Mouse (Mus musculus) heart, embryonic 13.5 days (tissue): ENCODE measurements at regions not wholly inside any gene's neighbourhood (a gene's known extent, or its start where the extent isn't known, plus 50 kb on each side); places are given as distances from the start of the nearest gene placed in this dataset.

Experiments used
- ATAC-seq: fragments of 200-750 bp; cut with Nextera tagmentation; 2 replicates; pipeline ENCODE4 v1.8.0; 2017; ENCODE audit warnings: moderate TSS enrichment; ENCODE audit not compliant: insufficient number of reproducible peaks, low FRiP score, low TSS enrichment; ENCODE audit errors: extremely low read depth
- H3K27ac ChIP-seq: fragments of 300-500 bp; sonication (generic); replicated peaks from 2 replicates; pipeline ENCODE4 v1.5.1; 2015; ENCODE audit warnings: moderate library complexity, mild to moderate bottlenecking, inconsistent platforms
- H3K27me3 ChIP-seq: fragments of 300-500 bp; sonication (generic); replicated peaks from 2 replicates; pipeline ENCODE4 v1.6.1; 2015; ENCODE audit warnings: mild to moderate bottlenecking, inconsistent platforms
- H3K36me3 ChIP-seq: fragments of 300-500 bp; sonication (generic); 2 replicates; pipeline ENCODE4 v1.6.1; 2015; ENCODE audit warnings: mild to moderate bottlenecking, inconsistent platforms
- H3K4me1 ChIP-seq: fragments of 300-500 bp; sonication (generic); 2 replicates; pipeline ENCODE4 v1.6.1; 2015; ENCODE audit warnings: inconsistent platforms
- H3K4me2 ChIP-seq: fragments of 300-500 bp; sonication (generic); 2 replicates; pipeline ENCODE4 v1.6.1; 2015; ENCODE audit warnings: inconsistent platforms, mild to moderate bottlenecking, moderate library complexity
- H3K4me3 ChIP-seq: fragments of 300-500 bp; sonication (generic); 2 replicates; pipeline ENCODE4 v1.5.1; 2015; ENCODE audit warnings: moderate library complexity, mild to moderate bottlenecking, inconsistent platforms
- H3K9ac ChIP-seq: fragments of 300-500 bp; sonication (generic); 2 replicates; pipeline ENCODE4 v1.6.1; 2015; ENCODE audit warnings: inconsistent platforms, mild to moderate bottlenecking, moderate library complexity
- H3K9me3 ChIP-seq: fragments of 300-500 bp; sonication (generic); 2 replicates; pipeline ENCODE4 v1.6.1; 2016; ENCODE audit warnings: inconsistent platforms
- WGBS: fragments of 180-500 bp; shearing (Covaris S2); methylation state at CpG from one replicate; pipeline ENCODE4 v1.1.7; 2015; ENCODE audit warnings: mixed read lengths; 5-methylcytosine and 5-hydroxymethylcytosine counted together

DNA sequence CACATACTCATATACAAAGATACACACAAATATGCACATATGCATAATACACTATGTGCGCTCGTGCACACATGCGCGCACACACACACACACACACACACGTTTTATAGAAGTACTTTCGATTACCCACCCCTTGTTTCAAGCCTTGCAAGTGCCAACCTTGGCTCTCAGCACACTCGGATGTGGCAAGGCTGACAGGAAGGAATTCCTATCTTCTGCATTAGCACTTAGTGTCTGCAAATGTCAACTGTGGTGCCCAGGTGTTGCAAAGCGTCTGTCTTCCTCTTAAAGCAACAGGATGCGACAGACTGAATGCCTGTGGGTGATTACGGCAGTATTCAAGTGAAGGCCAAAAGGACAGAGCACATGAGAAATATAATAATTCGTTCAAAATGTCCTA, 233.3 kb downstream of the Sox4 start:
- Histone ChIP-seq H3K4me2 (peak overlapping the region; percentile 58), H3K9me3 (no peaks in the 10 kb centered on the region), H3K9ac (peak overlapping the region; percentile 6; the same call in 1 of the 2 replicates), H3K36me3 (no peaks in the 10 kb centered on the region), H3K4me1 (peaks cover 52% of the 10 kb centered on the region), H3K27me3 (no peaks in the 10 kb centered on the region), H3K4me3 (no peak overlapping the region), H3K27ac (peak overlapping the region; percentile 63)
- no peak for ATAC-seq
- WGBS, result 61% methylated on average over 11 of the region's 11 CpGs

DNA sequence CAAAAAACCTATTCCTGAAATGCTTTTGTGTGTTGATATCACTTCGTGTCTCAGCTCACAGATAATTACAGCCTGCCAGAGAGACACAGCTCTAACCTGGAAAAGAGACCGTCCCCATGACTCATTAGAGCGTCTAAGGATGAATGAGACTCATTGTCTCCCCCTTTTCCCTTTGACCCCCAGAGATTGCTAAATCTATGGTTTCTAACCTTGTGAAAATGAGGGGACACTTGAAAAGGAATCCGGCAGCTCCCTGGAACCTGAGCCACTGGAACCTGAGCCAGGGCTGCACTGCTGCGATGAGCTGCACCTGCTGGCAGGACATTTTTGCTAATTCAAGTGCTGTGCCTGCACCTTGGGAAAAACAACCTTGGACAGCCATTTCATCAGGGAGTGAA, 234.6 kb downstream of the Sox4 start:
- H3K27ac ChIP-seq, result peak overlapping the region; percentile 82
- WGBS, result 43% methylated on average over 5 of the region's 5 CpGs
- H3K4me1 ChIP-seq, result peaks cover 52% of the 10 kb centered on the region
- no peak for ATAC-seq
- H3K36me3 ChIP-seq, result no peaks in the 10 kb centered on the region
- no peaks in the 10 kb centered on the region for H3K27me3 ChIP-seq
- no peaks in the 10 kb centered on the region for H3K9me3 ChIP-seq
- H3K9ac ChIP-seq, result no peak overlapping the region
- H3K4me3 ChIP-seq, result no peak overlapping the region
- H3K4me2 ChIP-seq, result peak overlapping the region; percentile 40; the same call in 1 of the 2 replicates

- peak; percentile 79 for ATAC-seq
- WGBS, result 10% methylated on average over 11 of the region's 11 CpGs
- H3K4me2 ChIP-seq, result peak overlapping the region; percentile 40
- H3K4me3 ChIP-seq, result no peak overlapping the region
- H3K9ac ChIP-seq, result peak overlapping the region; percentile 12; the same call in 1 of the 2 replicates
- H3K27me3 ChIP-seq, result no peaks in the 10 kb centered on the region
- no peaks in the 10 kb centered on the region for H3K36me3 ChIP-seq
- peaks cover 52% of the 10 kb centered on the region for H3K4me1 ChIP-seq
- no peaks in the 10 kb centered on the region for H3K9me3 ChIP-seq
- H3K27ac ChIP-seq, result peak overlapping the region; percentile 82
These were observed 235.2 kb downstream of the Sox4 start for GRCm38 (mm10) chr13:28718169-28718867.

DNA sequence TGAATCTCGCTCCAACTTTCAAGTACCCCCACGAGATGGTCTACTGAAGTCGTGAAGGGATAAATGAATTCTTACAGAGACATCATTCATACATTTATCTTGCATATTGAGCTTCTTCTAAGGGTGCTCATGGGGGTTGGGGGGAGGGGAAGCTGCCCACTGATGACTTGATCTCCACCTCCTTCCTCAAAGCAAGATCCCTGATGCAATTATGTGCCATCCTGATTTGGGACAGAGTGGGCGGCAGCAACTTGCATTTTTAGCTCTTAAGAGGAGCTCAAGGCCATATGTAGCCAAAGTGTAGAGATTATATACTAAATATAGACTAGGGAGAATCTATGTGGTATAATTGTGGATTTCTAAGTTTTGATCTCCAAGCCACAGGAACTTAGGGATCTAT, 236.1 kb downstream of the Sox4 start:
- no peaks in the 10 kb centered on the region for H3K9me3 ChIP-seq
- H3K4me1 ChIP-seq, result peaks cover 52% of the 10 kb centered on the region
- H3K27me3 ChIP-seq, result no peaks in the 10 kb centered on the region
- 79% methylated on average over 4 of the region's 4 CpGs for WGBS
- ATAC-seq, result no peak
- no peaks in the 10 kb centered on the region for H3K36me3 ChIP-seq
- H3K27ac ChIP-seq, result peak overlapping the region; percentile 82
- H3K4me3 ChIP-seq, result no peak overlapping the region
- no peak overlapping the region for H3K4me2 ChIP-seq
- no peak overlapping the region for H3K9ac ChIP-seq

DNA sequence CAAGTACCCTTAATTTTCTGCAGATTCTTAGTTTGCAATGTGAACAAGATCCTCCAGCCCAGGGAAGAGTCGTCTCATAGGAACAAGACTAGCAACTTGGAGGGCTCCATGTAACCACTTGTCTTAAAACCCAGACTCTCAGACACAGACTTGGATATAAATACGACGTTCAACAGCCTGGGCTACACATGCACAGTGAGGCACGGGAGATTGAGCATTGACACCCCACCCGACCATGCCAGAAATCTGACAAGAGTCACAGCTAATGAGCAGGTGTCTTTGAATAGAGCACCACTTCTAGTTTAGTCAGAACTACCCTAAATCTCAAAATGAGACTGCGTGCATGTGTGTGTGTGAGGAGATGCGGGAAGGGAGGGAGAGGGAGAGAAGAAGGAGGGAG, 243.5 kb downstream of the Sox4 start:
- H3K4me1 ChIP-seq, result no peaks in the 10 kb centered on the region; the same call in 1 of the 2 replicates
- H3K4me3 ChIP-seq, result no peak overlapping the region
- no peaks in the 10 kb centered on the region for H3K36me3 ChIP-seq
- H3K9me3 ChIP-seq, result no peaks in the 10 kb centered on the region
- no peak overlapping the region for H3K9ac ChIP-seq
- H3K27ac ChIP-seq, result no peak overlapping the region
- no peak overlapping the region for H3K4me2 ChIP-seq
- 76% methylated on average over 7 of the region's 7 CpGs for WGBS
- no peak for ATAC-seq
- H3K27me3 ChIP-seq, result no peaks in the 10 kb centered on the region

- ATAC-seq, result no peak
- 14% methylated on average over 1 of the region's 1 CpGs for WGBS
These were observed 252.2 kb downstream of the Sox4 start for GRCm38 (mm10) chr13:28701309-28701708.

DNA sequence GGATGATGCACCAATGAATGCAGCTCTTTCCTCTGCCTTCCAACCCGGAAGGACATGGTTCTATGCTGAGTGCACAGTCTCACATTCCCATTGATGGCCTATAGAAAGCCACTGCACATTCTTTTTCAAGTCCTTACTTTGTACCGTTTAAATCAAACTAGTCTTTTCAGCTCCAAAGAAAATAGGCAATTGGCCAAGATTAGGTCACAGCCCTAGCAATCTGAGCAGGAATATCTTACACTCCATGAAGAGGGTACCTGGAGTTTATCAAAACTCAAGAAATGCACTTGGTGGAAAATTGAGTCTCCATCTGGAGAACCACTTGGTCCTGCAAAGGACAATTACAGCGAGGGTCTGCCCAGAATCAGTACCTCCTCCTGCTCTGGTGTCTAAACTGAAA, 253.4 kb downstream of the Sox4 start:
- Histone ChIP-seq H3K9ac (no peak overlapping the region), H3K27me3 (no peaks in the 10 kb centered on the region), H3K9me3 (no peaks in the 10 kb centered on the region), H3K4me1 (peaks cover 40% of the 10 kb centered on the region), H3K36me3 (no peaks in the 10 kb centered on the region), H3K4me2 (no peak overlapping the region), H3K4me3 (no peak overlapping the region), H3K27ac (no peak overlapping the region)
- WGBS, result 54% methylated on average over 3 of the region's 3 CpGs
- no peak for ATAC-seq

More at GRCm38 (mm10) chr13:28701309-28701708, 252.2 kb downstream of the Sox4 start:
- H3K27me3 ChIP-seq, result no peaks in the 10 kb centered on the region
- no peak overlapping the region for H3K4me3 ChIP-seq
- no peaks in the 10 kb centered on the region for H3K36me3 ChIP-seq
- no peak overlapping the region for H3K27ac ChIP-seq
- H3K4me2 ChIP-seq, result no peak overlapping the region
- H3K4me1 ChIP-seq, result peaks cover 40% of the 10 kb centered on the region
- H3K9ac ChIP-seq, result no peak overlapping the region
- H3K9me3 ChIP-seq, result no peaks in the 10 kb centered on the region

DNA sequence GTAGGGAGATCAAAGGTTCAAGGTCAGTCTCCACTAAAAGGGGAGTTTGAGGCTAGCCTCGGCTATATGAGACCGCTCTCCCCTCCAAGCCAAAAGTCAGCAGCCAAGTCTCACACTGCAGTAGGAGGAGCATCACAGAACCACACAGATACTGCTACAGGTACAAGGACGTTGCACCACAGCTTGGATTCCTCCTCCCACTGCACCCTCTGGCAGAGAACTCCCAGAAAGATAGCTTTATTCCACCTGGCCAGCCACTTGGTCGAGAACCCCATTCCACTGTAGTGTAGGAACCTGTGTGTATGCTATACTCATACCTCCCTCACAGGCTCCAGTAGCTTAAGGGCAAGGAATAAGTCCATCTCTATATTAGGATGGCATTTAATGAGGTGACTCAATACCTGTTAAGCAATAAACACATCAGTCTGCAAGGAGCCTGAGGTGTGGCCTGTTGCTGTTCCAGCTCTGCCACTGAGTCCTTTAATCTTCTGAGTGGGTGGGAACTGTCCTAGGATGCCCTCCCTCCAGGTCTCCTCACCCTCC, 254.0 kb downstream of the Sox4 start:
- Histone ChIP-seq H3K27me3 (no peaks in the 10 kb centered on the region), H3K36me3 (no peaks in the 10 kb centered on the region), H3K9ac (no peak overlapping the region), H3K4me3 (no peak overlapping the region), H3K27ac (no peak overlapping the region), H3K4me2 (no peak overlapping the region), H3K9me3 (no peaks in the 10 kb centered on the region), H3K4me1 (peaks cover 40% of the 10 kb centered on the region)
- WGBS, result 70% methylated on average over 4 of the region's 4 CpGs
- no peak for ATAC-seq

DNA sequence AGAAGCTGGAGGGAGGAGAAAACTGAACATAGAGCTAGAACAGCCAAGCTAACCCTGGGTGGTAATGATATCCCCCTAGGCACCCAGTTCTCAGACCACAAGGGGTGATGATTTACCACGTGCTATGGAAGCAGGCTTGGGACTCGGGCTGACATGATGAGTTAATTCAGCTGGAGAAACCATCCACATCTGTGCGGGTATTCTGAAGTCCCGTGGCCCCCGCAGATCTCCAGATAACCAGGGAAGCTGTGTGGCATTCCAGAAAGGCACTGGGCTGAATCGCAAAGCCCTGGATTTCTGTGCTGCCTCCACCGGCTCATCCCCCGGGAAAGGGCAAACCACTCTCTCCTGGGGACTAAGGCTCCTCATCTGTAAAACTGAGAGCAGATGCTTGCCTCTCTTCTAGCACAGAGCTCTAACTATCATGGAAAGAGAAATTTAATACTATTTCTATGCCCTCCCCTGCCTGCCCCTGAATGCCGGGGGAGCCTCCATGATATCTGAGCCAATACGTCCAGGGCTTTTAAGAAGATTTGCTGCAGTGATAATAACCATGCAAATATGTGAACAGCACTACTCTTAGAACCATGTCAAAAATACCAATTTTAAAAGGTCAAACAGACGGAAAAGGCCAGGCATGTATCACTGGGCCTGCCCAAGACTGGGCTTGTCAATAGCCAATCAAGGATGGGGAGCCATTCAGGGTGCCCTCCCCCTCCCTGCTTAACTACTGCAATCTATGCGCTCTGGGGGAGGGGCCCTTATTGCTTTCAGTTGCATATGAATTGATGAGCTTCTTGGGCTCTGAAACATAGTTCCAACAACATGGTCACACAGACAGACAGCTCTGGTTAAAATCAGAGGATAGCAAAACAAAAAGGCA, 255.5 kb downstream of the Sox4 start:
- 43% methylated on average over 12 of the region's 12 CpGs for WGBS
- no peaks in the 10 kb centered on the region for H3K9me3 ChIP-seq
- H3K27me3 ChIP-seq, result no peaks in the 10 kb centered on the region
- no peaks in the 10 kb centered on the region for H3K36me3 ChIP-seq
- H3K27ac ChIP-seq, result no peak overlapping the region
- peaks cover 42% of the 10 kb centered on the region for H3K4me1 ChIP-seq
- H3K9ac ChIP-seq, result no peak overlapping the region
- ATAC-seq, result no peak
- H3K4me2 ChIP-seq, result no peak overlapping the region
- no peak overlapping the region for H3K4me3 ChIP-seq

DNA sequence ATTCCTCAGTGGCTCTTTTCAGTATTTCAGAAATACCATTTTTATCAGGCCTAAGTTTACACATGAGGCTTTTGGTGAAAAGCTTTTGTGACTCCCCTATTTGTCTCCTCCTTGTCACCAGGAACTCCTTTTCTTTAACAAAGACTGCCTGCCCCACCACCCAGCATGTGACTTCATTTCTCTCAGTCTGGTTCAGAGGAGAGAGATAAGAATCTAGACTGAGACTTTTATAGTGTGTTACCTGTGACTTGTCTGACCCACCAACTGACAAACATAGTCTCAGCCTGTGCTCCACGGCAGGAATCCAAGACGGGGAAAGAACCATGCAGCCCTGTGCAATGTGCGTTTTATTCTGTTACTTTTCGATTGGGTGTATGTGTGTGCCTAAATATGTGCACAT, 260.4 kb downstream of the Sox4 start:
- H3K36me3 ChIP-seq, result no peaks in the 10 kb centered on the region
- no peak for ATAC-seq

DNA sequence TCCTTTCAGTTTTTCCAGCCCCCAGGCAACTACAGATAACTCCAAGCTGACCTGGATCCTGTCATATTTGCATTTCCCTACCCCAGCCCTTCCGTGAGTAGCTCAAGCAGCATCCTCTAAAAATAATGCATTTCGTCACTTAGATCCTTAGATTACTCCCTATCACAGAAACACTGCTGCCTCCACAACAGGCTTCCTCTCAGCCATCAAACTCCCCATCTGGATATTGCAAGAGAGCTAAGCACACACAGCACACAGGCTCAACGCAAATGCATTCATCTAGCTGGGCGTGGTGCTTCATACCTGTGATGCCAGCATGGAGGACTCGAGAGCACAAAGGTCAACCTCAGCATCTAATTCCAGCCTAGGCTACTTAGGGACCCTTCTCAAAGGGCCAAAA, 260.9 kb downstream of the Sox4 start:
- WGBS, result 54% methylated on average over 5 of the region's 5 CpGs
- Histone ChIP-seq H3K9ac (no peak overlapping the region), H3K4me1 (peaks cover 33% of the 10 kb centered on the region), H3K36me3 (no peaks in the 10 kb centered on the region), H3K27ac (no peak overlapping the region), H3K4me3 (no peak overlapping the region), H3K27me3 (no peaks in the 10 kb centered on the region), H3K9me3 (no peaks in the 10 kb centered on the region), H3K4me2 (no peak overlapping the region)
- ATAC-seq, result no peak

More for the DNA sequence above, 260.4 kb downstream of the Sox4 start:
- no peaks in the 10 kb centered on the region for H3K27me3 ChIP-seq
- no peak overlapping the region for H3K4me3 ChIP-seq
- no peak overlapping the region for H3K4me2 ChIP-seq
- H3K9ac ChIP-seq, result no peak overlapping the region
- 0 out of 2 replicates have a peak overlapping the region, but pooled peaks have one; percentile 7 for H3K27ac ChIP-seq
- WGBS, result 67% methylated on average over 4 of the region's 4 CpGs
- no peaks in the 10 kb centered on the region for H3K9me3 ChIP-seq
- peaks cover 36% of the 10 kb centered on the region for H3K4me1 ChIP-seq
